Mouse (Mus musculus) left cerebral cortex, postnatal 4 days (tissue): ENCODE results near the gene Acvr1. TPM values are rescaled to one million over a fixed set of nuclear protein-coding genes. Genes with fewer than 3 reads are reported as not detected.

Experiments used
- total RNA-seq, 2 experiments: library from RNA; stranded (reverse); gene quantifications; 2 replicates each; pipeline ENCODE4 v1.2.3; 2021

The Acvr1 gene
- total RNA-seq, 2 experiments from 2014 or later = 50.1 to 56.7 TPM

Other genes with a start within 250 kb of the Acvr1 start
- gene Acvr1c, start 209.3 kb downstream of the Acvr1 start, total RNA-seq = 1 to 10 TPM; 4.6 to 7.0 TPM
- not detected for gene Gm17409, start 97.0 kb downstream of the Acvr1 start, total RNA-seq
- 10 to 100 TPM; 10.1 to 12.2 TPM for gene Upp2, start 141 bp upstream of the Acvr1 start, total RNA-seq